Mouse (Mus musculus) CH12.LX (cell line): Measurements from ENCODE around the gene Sv2b. TPM values are rescaled to one million over a fixed set of nuclear protein-coding genes. Genes with fewer than 3 reads are reported as not detected.

Source experiments
- DNase-seq: peaks from one replicate; pipeline ENCODE4 v3.0.0-alpha.2; 2013; ENCODE audit errors: extremely low read depth
- H3K27ac ChIP-seq: 2 replicates; pipeline ENCODE4 v1.5.1; 2012; ENCODE audit warnings: low read depth, mild to moderate bottlenecking, control low read depth, moderate library complexity; ENCODE audit not compliant: insufficient read depth
- H3K27me3 ChIP-seq: replicated peaks from 2 replicates; pipeline ENCODE3; 2012; ENCODE audit warnings: inconsistent platforms
- H3K36me3 ChIP-seq, 2 experiments: replicated peaks in 1 of 2; 2 replicates each; pipeline versions ENCODE3 to v1.6.1; 2012; ENCODE audit warnings: inconsistent platforms in 1 of 2, low read length in 1 of 2, mild to moderate bottlenecking in 1 of 2, mixed read lengths in 1 of 2, moderate library complexity in 1 of 2; ENCODE audit not compliant: control insufficient read depth in 1 of 2, insufficient read depth in 1 of 2
- H3K4me1 ChIP-seq, 2 experiments: 2 replicates each; pipeline ENCODE4 v1.6.1; 2012; ENCODE audit warnings: inconsistent platforms in 1 of 2, moderate library complexity in 1 of 2; ENCODE audit not compliant: insufficient read depth in 2 of 2, control insufficient read depth in 1 of 2
- H3K4me2 ChIP-seq: 2 replicates; pipeline ENCODE4 v1.6.1; 2012; ENCODE audit warnings: low read depth, mild to moderate bottlenecking, control low read depth; ENCODE audit not compliant: poor library complexity, insufficient read depth, severe bottlenecking
- H3K4me3 ChIP-seq, 3 experiments: fragments of 150-350 bp in 1 of 3; sonication (generic) in 1 of 3; replicated peaks in 1 of 3; 2 replicates each; pipeline versions ENCODE3 to v1.5.1; 2011 to 2012; ENCODE audit warnings: low read depth in 2 of 3, low read length in 2 of 3, mild to moderate bottlenecking in 2 of 3, moderate library complexity in 2 of 3, control low read depth in 1 of 3, improper control_type of control experiment in 1 of 3, inconsistent platforms in 1 of 3, mixed read lengths in 1 of 3; ENCODE audit not compliant: poor library complexity in 1 of 3
- H3K79me2 ChIP-seq: replicated peaks from 2 replicates; pipeline ENCODE4 v1.6.1; 2012; ENCODE audit warnings: mild to moderate bottlenecking, moderate library complexity; ENCODE audit not compliant: control insufficient read depth, poor library complexity, insufficient read depth, severe bottlenecking; ENCODE audit errors: extremely low read depth
- H3K9ac ChIP-seq: 2 replicates; pipeline ENCODE4 v1.6.1; 2012; ENCODE audit warnings: low read depth, mild to moderate bottlenecking, control low read depth, moderate library complexity; ENCODE audit not compliant: insufficient read depth
- H3K9me3 ChIP-seq: replicated peaks from 2 replicates; pipeline ENCODE3; 2012; ENCODE audit warnings: low read length, inconsistent platforms, mixed read lengths
- BHLHE40 ChIP-seq: IDR thresholded peaks from 2 replicates; pipeline ENCODE4 v1.6.1; 2011; ENCODE audit warnings: mild to moderate bottlenecking, low read depth, low read length, improper control_type of control experiment
- CHD1 ChIP-seq: IDR thresholded peaks from 2 replicates; pipeline ENCODE4 v1.6.1; 2012; ENCODE audit warnings: low read depth, low read length, improper control_type of control experiment, inconsistent platforms
- CHD2 ChIP-seq: IDR thresholded peaks from 2 replicates; pipeline ENCODE4 v1.6.1; 2011; ENCODE audit warnings: low read length, improper control_type of control experiment
- CTCF ChIP-seq, 2 experiments: IDR thresholded peaks in 1 of 2; conservative IDR thresholded peaks in 1 of 2; 2 replicates each; pipeline ENCODE4 v1.5.1; 2011 to 2012; ENCODE audit warnings: low read depth in 2 of 2, low read length in 2 of 2, improper control_type of control experiment in 1 of 2, inconsistent platforms in 1 of 2, mild to moderate bottlenecking in 1 of 2, moderate library complexity in 1 of 2
- E2F4 ChIP-seq: IDR thresholded peaks from 2 replicates; pipeline ENCODE4 v1.6.1; 2011; ENCODE audit warnings: low read depth, low read length, improper control_type of control experiment; ENCODE audit not compliant: insufficient replicate concordance
- ELF1 ChIP-seq: IDR thresholded peaks from 2 replicates; pipeline ENCODE4 v1.6.1; 2014; ENCODE audit warnings: low read depth, mild to moderate bottlenecking, inconsistent platforms, low read length, improper control_type of control experiment
- EP300 ChIP-seq: IDR thresholded peaks from 2 replicates; pipeline ENCODE4 v1.6.1; 2011; ENCODE audit warnings: low read length, improper control_type of control experiment
- ETS1 ChIP-seq: conservative IDR thresholded peaks from 2 replicates; pipeline ENCODE4 v1.6.1; 2012; ENCODE audit warnings: low read depth, mild to moderate bottlenecking, inconsistent platforms, low read length, improper control_type of control experiment, moderate library complexity
- GABPA ChIP-seq: IDR thresholded peaks from 2 replicates; pipeline ENCODE4 v1.6.1; 2012; ENCODE audit warnings: low read depth, low read length, improper control_type of control experiment, inconsistent platforms; ENCODE audit not compliant: insufficient replicate concordance
- HCFC1 ChIP-seq: IDR thresholded peaks from 2 replicates; pipeline ENCODE4 v1.6.1; 2012; ENCODE audit warnings: low read depth, mild to moderate bottlenecking, inconsistent platforms, low read length, improper control_type of control experiment
- IRF4 ChIP-seq: IDR thresholded peaks from 2 replicates; pipeline ENCODE4 v1.6.1; 2014; ENCODE audit warnings: low read depth, mild to moderate bottlenecking, inconsistent platforms, low read length, improper control_type of control experiment
- JUN ChIP-seq: IDR thresholded peaks from 2 replicates; pipeline ENCODE4 v1.6.1; 2011; ENCODE audit warnings: low read depth, mild to moderate bottlenecking, low read length, improper control_type of control experiment, moderate library complexity; ENCODE audit not compliant: insufficient read depth
- JUND ChIP-seq: conservative IDR thresholded peaks from 2 replicates; pipeline ENCODE4 v1.6.1; 2011; ENCODE audit warnings: low read depth, low read length, improper control_type of control experiment
- KAT2A ChIP-seq: IDR thresholded peaks from 2 replicates; pipeline ENCODE4 v1.6.1; 2012; ENCODE audit warnings: low read length, improper control_type of control experiment, inconsistent platforms; ENCODE audit not compliant: insufficient replicate concordance
- MAFK ChIP-seq: IDR thresholded peaks from 2 replicates; pipeline ENCODE4 v1.6.1; 2011; ENCODE audit warnings: low read length, improper control_type of control experiment; ENCODE audit not compliant: insufficient replicate concordance
- MAX ChIP-seq: IDR thresholded peaks from 2 replicates; pipeline ENCODE4 v1.6.1; 2011; ENCODE audit warnings: low read length, improper control_type of control experiment
- MAZ ChIP-seq: IDR thresholded peaks from 2 replicates; pipeline ENCODE4 v1.6.1; 2012; ENCODE audit warnings: low read depth, mild to moderate bottlenecking, inconsistent platforms, low read length, improper control_type of control experiment, moderate library complexity
- MEF2A ChIP-seq: IDR thresholded peaks from 2 replicates; pipeline ENCODE4 v1.6.1; 2014; ENCODE audit warnings: low read depth, mild to moderate bottlenecking, inconsistent platforms, low read length, improper control_type of control experiment, borderline replicate concordance
- MXI1 ChIP-seq: IDR thresholded peaks from 2 replicates; pipeline ENCODE4 v1.6.1; 2011; ENCODE audit warnings: mild to moderate bottlenecking, low read depth, low read length, improper control_type of control experiment
- MYC ChIP-seq: IDR thresholded peaks from 2 replicates; pipeline ENCODE4 v1.6.1; 2011; ENCODE audit warnings: low read depth, mild to moderate bottlenecking, improper control_type of control experiment, low read length
- NELFE ChIP-seq: IDR thresholded peaks from 2 replicates; pipeline ENCODE4 v1.6.1; 2011; ENCODE audit warnings: low read depth, low read length, improper control_type of control experiment
- NRF1 ChIP-seq: IDR thresholded peaks from 2 replicates; pipeline ENCODE4 v1.6.1; 2014; ENCODE audit warnings: low read depth, mild to moderate bottlenecking, inconsistent platforms, low read length, improper control_type of control experiment, moderate library complexity
- PAX5 ChIP-seq: IDR thresholded peaks from 2 replicates; pipeline ENCODE4 v1.6.1; 2012; ENCODE audit warnings: low read length, inconsistent platforms, mixed read lengths
- POLR2A ChIP-seq: IDR thresholded peaks from 2 replicates; pipeline ENCODE4 v1.6.1; 2011; ENCODE audit warnings: low read depth, mild to moderate bottlenecking, improper control_type of control experiment, low read length
- POLR2AphosphoS2 ChIP-seq: IDR thresholded peaks from 2 replicates; pipeline ENCODE4 v1.6.1; 2011; ENCODE audit warnings: low read depth, low read length, improper control_type of control experiment
- RAD21 ChIP-seq: IDR thresholded peaks from 2 replicates; pipeline ENCODE4 v1.6.1; 2011; ENCODE audit warnings: low read depth, mild to moderate bottlenecking, low read length, improper control_type of control experiment, moderate library complexity
- RCOR1 ChIP-seq: conservative IDR thresholded peaks from 2 replicates; pipeline ENCODE4 v1.6.1; 2012; ENCODE audit warnings: low read depth, mild to moderate bottlenecking, inconsistent platforms, low read length, improper control_type of control experiment
- SIN3A ChIP-seq: IDR thresholded peaks from 2 replicates; pipeline ENCODE4 v1.6.1; 2012; ENCODE audit warnings: low read length, improper control_type of control experiment, inconsistent platforms
- SMC3 ChIP-seq: IDR thresholded peaks from 2 replicates; pipeline ENCODE4 v1.6.1; 2011; ENCODE audit warnings: low read depth, low read length, improper control_type of control experiment
- TBP ChIP-seq: conservative IDR thresholded peaks from 2 replicates; pipeline ENCODE4 v1.6.1; 2011; ENCODE audit warnings: low read depth, low read length, improper control_type of control experiment
- TCF12 ChIP-seq: IDR thresholded peaks from 2 replicates; pipeline ENCODE4 v1.6.1; 2014; ENCODE audit warnings: low read depth, mild to moderate bottlenecking, inconsistent platforms, low read length, improper control_type of control experiment
- UBTF ChIP-seq: IDR thresholded peaks from 2 replicates; pipeline ENCODE4 v1.6.1; 2012; ENCODE audit warnings: low read depth, mild to moderate bottlenecking, inconsistent platforms, low read length, improper control_type of control experiment, moderate library complexity
- USF1 ChIP-seq: IDR thresholded peaks from 2 replicates; pipeline ENCODE4 v1.6.1; 2014; ENCODE audit warnings: low read depth, mild to moderate bottlenecking, inconsistent platforms, low read length, improper control_type of control experiment
- USF2 ChIP-seq: conservative IDR thresholded peaks from 2 replicates; pipeline ENCODE4 v1.6.1; 2011; ENCODE audit warnings: low read depth, low read length, improper control_type of control experiment
- ZC3H11A ChIP-seq: IDR thresholded peaks from 2 replicates; pipeline ENCODE4 v1.6.1; 2012; ENCODE audit warnings: low read depth, mild to moderate bottlenecking, inconsistent platforms, low read length, improper control_type of control experiment
- ZKSCAN1 ChIP-seq: IDR thresholded peaks from 2 replicates; pipeline ENCODE4 v1.6.1; 2012; ENCODE audit warnings: low read depth, inconsistent platforms, low read length, improper control_type of control experiment, borderline replicate concordance
- ZMIZ1 ChIP-seq: IDR thresholded peaks from 2 replicates; pipeline ENCODE4 v1.6.1; 2012; ENCODE audit warnings: low read depth, mild to moderate bottlenecking, inconsistent platforms, low read length, improper control_type of control experiment
- ZNF384 ChIP-seq: IDR thresholded peaks from 2 replicates; pipeline ENCODE4 v1.6.1; 2012; ENCODE audit warnings: low read depth, low read length, improper control_type of control experiment, inconsistent platforms
- dilution Hi-C: fragments of 300-500 bp; cut with MboI; formaldehyde crosslinking; loops from 2 replicates; pipeline ENCODE4 v1.14.3; 2020; ENCODE audit warnings: low sequenced_read_pairs; ENCODE audit not compliant: extremely low pct_unique_long_range_greater_than_20kb, extremely low pct_ligation_motif_present
- in situ Hi-C: fragments of 300-500 bp; cut with MboI; formaldehyde crosslinking; loops from 3 replicates; pipeline ENCODE4 v1.14.3; 2019; ENCODE audit warnings: low sequenced_read_pairs, low pct_ligation_motif_present, low pct_unique_long_range_greater_than_20kb, mixed read lengths
- polyA plus RNA-seq: library from polyadenylated mRNA; unstranded; fragments of >175 nt; gene quantifications from 2 replicates; pipeline ENCODE4 v1.2.1, GENCODE M21; 2012; ENCODE audit warnings: low read depth; ENCODE audit not compliant: insufficient read length
- total RNA-seq, 2 experiments: library from RNA; depleted of rRNA; stranded (reverse); fragments of 300-350 nt in 1 of 2; fragments of >200 nt in 1 of 2; gene quantifications; 2 replicates each; pipeline ENCODE4 v1.2.3; 2012 to 2014

Gene Sv2b
- total and polyA plus RNA-seq, 3 experiments: 0.04 TPM; not detected in 2

- DNase-seq: peak; percentile 64
- Histone ChIP-seq H3K4me2 (peak overlapping the region; percentile 94), H3K27me3 (peaks cover 19% of the 10 kb centered on the region), H3K79me2 (no peaks in the 10 kb centered on the region), H3K36me3 (no peaks in the 10 kb centered on the region), H3K9me3 (no peaks in the 10 kb centered on the region), H3K9ac (no peak overlapping the region), H3K4me3 (peak overlapping the region in 1 of 3 experiments; percentile 14), H3K4me1 (peaks cover 0 to 6% of the 10 kb centered on the region in 2 experiments; a peak in 2 of 4 replicates), H3K27ac (no peak overlapping the region)
- no peak for TF ChIP-seq UBTF
- no peak for TF ChIP-seq MAZ
- TF ChIP-seq SIN3A: no peak
- TF ChIP-seq ZMIZ1: no peak
- TF ChIP-seq KAT2A: peak; percentile 86; the same call in 1 of the 2 replicates
- TF ChIP-seq NRF1: no peak
- TF ChIP-seq TBP: no peak
- no peak for TF ChIP-seq POLR2AphosphoS2
- TF ChIP-seq ZC3H11A: no peak
- TF ChIP-seq USF1: peak; percentile 82
- TF ChIP-seq SMC3: no peak
- TF ChIP-seq CHD1: no peak
- TF ChIP-seq ETS1: no peak
- TF ChIP-seq EP300: no peak
- no peak for TF ChIP-seq MAX
- TF ChIP-seq PAX5: no peak
- TF ChIP-seq CTCF (conservative IDR thresholded peaks at IDR 0.05 in 1 of 2, IDR thresholded peaks at IDR 0.05 in 1 of 2; ENCODE audit: low read depth in 2 of 2, low read length in 2 of 2): no peak
- peak; percentile 79 for TF ChIP-seq ELF1
- no peak for TF ChIP-seq IRF4
- no peak for TF ChIP-seq RAD21
- no peak for TF ChIP-seq RCOR1
- no peak for TF ChIP-seq NELFE
- no peak for TF ChIP-seq MYC
- TF ChIP-seq JUND: no peak
- TF ChIP-seq GABPA: peak; percentile 22; the same call in 1 of the 2 replicates
- peak; percentile 98 for TF ChIP-seq HCFC1
- peak; percentile 64 for TF ChIP-seq USF2
- TF ChIP-seq TCF12: no peak
- no peak for TF ChIP-seq E2F4
- TF ChIP-seq BHLHE40: no peak
- no peak for TF ChIP-seq JUN
- no peak for TF ChIP-seq MXI1
- TF ChIP-seq POLR2A: 0 out of 2 replicates have a peak, but pooled peaks have one; percentile 19
- TF ChIP-seq CHD2: no peak
- no peak for TF ChIP-seq MAFK
- TF ChIP-seq ZKSCAN1: no peak
- TF ChIP-seq MEF2A: no peak
- TF ChIP-seq ZNF384: no peak
- dilution Hi-C loops (no loop called here), in situ Hi-C loops (no loop called here)
Observed at GRCm38 (mm10) chr7:75118022-75118673, 190.9 kb downstream of the Sv2b start.
